Mouse (Mus musculus) urinary bladder, postnatal 36 days (tissue): ENCODE data around the gene Dmxl2.
A peak's percentile ranks its signal among the peaks of the same experiment; 100 is the strongest.

ENCODE experiments used
- DNase-seq, 2 experiments: peaks; one replicate each; pipeline ENCODE4 v3.0.0; 2022; ENCODE audit warnings: low spot score in 2 of 2, mixed read lengths in 1 of 2

Gene Dmxl2

GRCm38 (mm10) chr9:54501453-54502110 lies at the start of gene Dmxl2:
Gene Dmxl2 (minus strand): TSS chr9:54501626.
- peak; percentile 71 to 83 for DNase-seq

- no peak for DNase-seq
Observed at GRCm38 (mm10) chr9:54549433-54549832, 48.0 kb upstream of the Dmxl2 start.

- DNase-seq = peak in 1 of 2 experiments; percentile 32
Observed at GRCm38 (mm10) chr9:54547536-54547935, 46.1 kb upstream of the Dmxl2 start.

GRCm38 (mm10) chr9:54544954-54545315 lies 43.5 kb upstream of the Dmxl2 start:
- no peak for DNase-seq

GRCm38 (mm10) chr9:54544212-54544953 lies 43.0 kb upstream of the Dmxl2 start:
- DNase-seq = no peak

GRCm38 (mm10) chr9:54540801-54541200 lies 39.4 kb upstream of the Dmxl2 start:
- DNase-seq = no peak

GRCm38 (mm10) chr9:54538684-54539083 lies 37.3 kb upstream of the Dmxl2 start, which contains the start of gene Sh2d7:
Gene Sh2d7 (plus strand): TSS chr9:54538984.
- DNase-seq = no peak

GRCm38 (mm10) chr9:54538244-54538643 lies 36.8 kb upstream of the Dmxl2 start:
- no peak for DNase-seq

GRCm38 (mm10) chr9:54537480-54537879 lies 36.1 kb upstream of the Dmxl2 start:
- DNase-seq = no peak

GRCm38 (mm10) chr9:54537030-54537429 lies 35.6 kb upstream of the Dmxl2 start:
- no peak for DNase-seq

GRCm38 (mm10) chr9:54536236-54536635 lies 34.8 kb upstream of the Dmxl2 start:
- DNase-seq = no peak

GRCm38 (mm10) chr9:54533975-54534374 lies 32.5 kb upstream of the Dmxl2 start:
- no peak for DNase-seq

- no peak for DNase-seq
Observed at GRCm38 (mm10) chr9:54532926-54533325, 31.5 kb upstream of the Dmxl2 start.

GRCm38 (mm10) chr9:54531421-54531820 lies 30.0 kb upstream of the Dmxl2 start:
- DNase-seq = no peak

- DNase-seq = no peak
Observed at GRCm38 (mm10) chr9:54530836-54531235, 29.4 kb upstream of the Dmxl2 start.

GRCm38 (mm10) chr9:54529950-54530349 lies 28.5 kb upstream of the Dmxl2 start:
- no peak for DNase-seq

- DNase-seq = no peak
Observed at GRCm38 (mm10) chr9:54527694-54528093, 26.3 kb upstream of the Dmxl2 start.

- no peak for DNase-seq
Observed at GRCm38 (mm10) chr9:54520286-54520685, 18.9 kb upstream of the Dmxl2 start.

- no peak for DNase-seq
Observed at GRCm38 (mm10) chr9:54518921-54519320, 17.5 kb upstream of the Dmxl2 start.

GRCm38 (mm10) chr9:54515991-54516390 lies 14.6 kb upstream of the Dmxl2 start:
- DNase-seq = no peak

GRCm38 (mm10) chr9:54502873-54503272 lies 1.4 kb upstream of the Dmxl2 start:
- DNase-seq = no peak

- DNase-seq = no peak
Observed at GRCm38 (mm10) chr9:54502111-54502495, 677 bp upstream of the Dmxl2 start.

- peak in 1 of 2 experiments; percentile 27 for DNase-seq
Observed at GRCm38 (mm10) chr9:54500832-54501452, 484 bp downstream of the Dmxl2 start.
